Mouse (Mus musculus) central nervous system, embryonic 14 days (tissue): ENCODE results near the gene D10Wsu102e. TPM values are rescaled to one million over a fixed set of nuclear protein-coding genes. Genes with fewer than 3 reads are reported as not detected.

Experiments used
- polyA plus RNA-seq: library from polyadenylated mRNA; depleted of rRNA; stranded (reverse); fragments of >200 nt; gene quantifications from 2 replicates; pipeline ENCODE4 v1.2.3, GENCODE M21; 2012; rRNA removed

Gene D10Wsu102e
- polyA plus RNA-seq = 1.1 and 1.3 TPM in 2 replicates

GRCm38 (mm10) chr10:83359956-83360355 is at the start of gene D10Wsu102e:
Gene D10Wsu102e (plus strand): TSS chr10:83360221.

DNA sequence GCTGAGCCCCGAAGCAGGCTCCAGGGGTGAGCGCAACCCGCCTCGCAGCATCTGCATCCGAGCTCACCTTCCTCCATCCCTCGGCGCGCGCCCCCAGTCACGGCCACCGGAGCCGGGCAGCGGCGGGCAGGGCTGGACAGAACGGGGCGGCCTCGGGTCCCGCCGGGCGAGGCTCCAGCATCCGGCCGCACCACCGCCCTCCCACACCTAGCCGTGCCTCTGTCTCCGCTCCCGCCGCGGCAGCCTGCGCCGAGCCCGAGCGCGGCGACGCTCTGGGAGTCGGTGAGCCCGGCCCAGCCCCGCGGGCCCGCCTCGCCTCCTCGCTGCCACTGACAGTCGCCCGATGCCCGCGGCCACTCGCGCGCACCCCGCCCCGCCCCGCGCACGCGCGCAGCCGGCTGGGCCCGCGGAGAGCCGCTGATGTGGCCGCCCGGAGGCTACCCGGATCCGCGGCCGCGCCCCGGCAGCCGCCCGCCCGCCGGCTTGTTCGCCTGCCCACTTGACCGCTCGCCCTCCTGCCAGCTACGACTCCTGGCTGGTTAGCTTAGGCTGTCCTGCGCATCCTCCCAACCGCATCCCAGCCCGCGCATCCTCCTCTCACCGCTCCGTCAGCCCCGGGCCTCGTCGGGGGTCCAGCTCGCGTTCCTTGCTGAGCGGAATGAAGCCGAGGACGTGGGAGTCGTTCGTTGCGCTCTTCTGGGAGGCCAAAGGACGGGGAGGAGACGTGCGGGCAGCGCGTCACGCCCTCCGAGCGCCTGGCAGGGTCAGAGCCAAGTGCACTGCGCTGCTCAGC is 22.7 kb upstream of the D10Wsu102e start, which contains the start of gene Slc41a2:
Gene Slc41a2, minus strand, starts transcription at position 724 of the 793 bp plus-strand sequence.

DNA sequence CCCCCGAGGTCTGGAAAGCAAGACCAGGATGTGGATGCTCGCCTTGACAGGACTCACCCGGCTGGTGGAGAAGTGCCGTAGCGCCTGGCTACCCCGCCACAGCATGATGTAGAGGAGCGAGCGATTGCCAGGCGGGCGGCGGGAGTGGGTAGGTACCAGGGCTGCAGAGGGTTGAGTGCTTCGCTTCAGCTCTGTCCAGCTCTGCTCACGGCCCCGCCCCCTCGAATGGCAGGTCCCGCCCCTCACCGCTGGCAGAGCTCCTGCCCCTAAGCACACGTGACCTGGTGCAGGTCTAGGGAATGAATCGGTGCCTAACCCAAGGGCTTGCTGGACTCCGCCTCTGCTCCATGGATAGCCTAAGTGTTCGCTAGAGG is 173.9 kb downstream of the D10Wsu102e start, which contains the start of gene Aldh1l2:
Gene Aldh1l2, minus strand, starts transcription at position 231 of the 374 bp plus-strand sequence.

Other genes with a start within 250 kb of the D10Wsu102e start
- 4.2 and 5.3 TPM in 2 replicates for gene Slc41a2, start 22.3 kb upstream of the D10Wsu102e start, polyA plus RNA-seq
- gene Aldh1l2, start 173.9 kb downstream of the D10Wsu102e start, polyA plus RNA-seq = 19.3 and 21.3 TPM in 2 replicates
- gene Washc4, start 183.5 kb downstream of the D10Wsu102e start, polyA plus RNA-seq = 15.5 and 16.4 TPM in 2 replicates